Mouse (Mus musculus) midbrain, embryonic 12.5 days (tissue): ENCODE results near the gene Smc5. TPM values are rescaled to one million over a fixed set of nuclear protein-coding genes. Genes with fewer than 3 reads are reported as not detected.

Source experiments
- ATAC-seq: fragments of 200-750 bp; cut with Nextera tagmentation; 2 replicates; pipeline ENCODE4 v1.8.0; 2017; ENCODE audit warnings: low read depth, moderate TSS enrichment, moderate library complexity; ENCODE audit not compliant: low FRiP score
- H3K27ac ChIP-seq: fragments of 300-500 bp; sonication (generic); replicated peaks from 2 replicates; pipeline ENCODE4 v1.5.1; 2016; ENCODE audit warnings: mild to moderate bottlenecking
- H3K27me3 ChIP-seq: fragments of 300-500 bp; sonication (generic); 2 replicates; pipeline ENCODE4 v1.6.1; 2016; ENCODE audit warnings: mild to moderate bottlenecking
- H3K36me3 ChIP-seq: fragments of 300-500 bp; sonication (generic); 2 replicates; pipeline ENCODE4 v1.6.1; 2016
- H3K4me1 ChIP-seq: fragments of 300-500 bp; sonication (generic); 2 replicates; pipeline ENCODE4 v1.6.1; 2016
- H3K4me2 ChIP-seq: fragments of 300-500 bp; sonication (generic); replicated peaks from 2 replicates; pipeline ENCODE4 v1.6.1; 2016; ENCODE audit warnings: mild to moderate bottlenecking, moderate library complexity
- H3K4me3 ChIP-seq: fragments of 300-500 bp; sonication (generic); 2 replicates; pipeline ENCODE4 v1.5.1; 2016; ENCODE audit warnings: mild to moderate bottlenecking
- H3K9ac ChIP-seq: fragments of 300-500 bp; sonication (generic); replicated peaks from 2 replicates; pipeline ENCODE4 v1.6.1; 2016; ENCODE audit warnings: mild to moderate bottlenecking, moderate library complexity
- H3K9me3 ChIP-seq: fragments of 300-500 bp; sonication (generic); 2 replicates; pipeline ENCODE4 v1.6.1; 2016; ENCODE audit warnings: mild to moderate bottlenecking
- WGBS: fragments of 180-500 bp; shearing (Covaris S2); methylation state at CpG from one replicate; pipeline ENCODE4 v1.1.7; 2016; 5-methylcytosine and 5-hydroxymethylcytosine counted together
- polyA plus RNA-seq: library from polyadenylated mRNA; unstranded; fragments of >200 nt; fragmentation: Nextera tagmentation; extraction: Ambion mirVana; gene quantifications from 2 replicates; pipeline ENCODE4 v1.2.1, GENCODE M21; 2016

Smc5 gene
- polyA plus RNA-seq, 1 experiment from 2014 or later: 47.6 TPM

GRCm38 (mm10) chr19:23274054-23274724 lies 492 bp upstream of the Smc5 start:
- peak; percentile 52 for ATAC-seq
- WGBS: 48% methylated on average over 4 of the region's 4 CpGs
- Histone ChIP-seq H3K4me3 (peak overlapping the region; percentile 87), H3K9ac (peak overlapping the region; percentile 90; the same call in 1 of the 2 replicates), H3K27ac (peak overlapping the region; percentile 75; the same call in 1 of the 2 replicates), H3K4me2 (peak overlapping the region; percentile 62), H3K4me1 (peaks cover 8% of the 10 kb centered on the region), H3K27me3 (no peaks in the 10 kb centered on the region), H3K9me3 (no peaks in the 10 kb centered on the region), H3K36me3 (no peaks in the 10 kb centered on the region)

- Histone ChIP-seq H3K4me3 (no peak overlapping the region), H3K4me2 (no peak overlapping the region), H3K9me3 (no peaks in the 10 kb centered on the region), H3K4me1 (no peaks in the 10 kb centered on the region), H3K27ac (no peak overlapping the region), H3K9ac (no peak overlapping the region), H3K27me3 (no peaks in the 10 kb centered on the region), H3K36me3 (peaks cover 62% of the 10 kb centered on the region)
- ATAC-seq: no peak
- 92% methylated on average over 9 of the region's 9 CpGs for WGBS
Measured at GRCm38 (mm10) chr19:23256771-23257170, 16.9 kb downstream of the Smc5 start.

- no peak overlapping the region for H3K4me2 ChIP-seq
- no peak for ATAC-seq
- no peaks in the 10 kb centered on the region for H3K4me1 ChIP-seq
- no peak overlapping the region for H3K27ac ChIP-seq
- no peaks in the 10 kb centered on the region for H3K9me3 ChIP-seq
- no peak overlapping the region for H3K4me3 ChIP-seq
- WGBS: 86% methylated on average over 2 of the region's 2 CpGs
- H3K9ac ChIP-seq: no peak overlapping the region
- H3K36me3 ChIP-seq: peaks cover 29% of the 10 kb centered on the region
- no peaks in the 10 kb centered on the region for H3K27me3 ChIP-seq
Measured at GRCm38 (mm10) chr19:23246473-23246872, 27.2 kb downstream of the Smc5 start.

DNA sequence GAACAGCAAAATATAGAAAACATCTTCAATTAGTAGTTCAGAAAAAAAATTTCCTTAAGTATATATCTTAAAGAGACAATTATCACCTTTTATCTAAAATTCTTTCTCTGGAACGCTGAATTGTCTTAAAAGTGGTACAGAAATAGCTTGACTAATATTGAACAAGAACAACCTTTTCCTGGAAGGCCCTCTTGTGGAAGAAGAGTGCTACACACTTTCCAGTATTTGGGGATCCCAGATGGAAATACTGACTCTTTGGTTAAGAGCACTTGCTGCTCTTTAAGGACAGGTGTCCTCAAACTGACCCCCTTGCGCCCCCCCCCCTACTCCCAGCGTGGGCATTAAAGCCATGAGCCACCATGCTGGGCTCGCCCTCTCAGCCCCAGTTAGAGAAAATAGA lies 48.6 kb downstream of the Smc5 start:
- Histone ChIP-seq H3K27me3 (no peaks in the 10 kb centered on the region), H3K27ac (no peak overlapping the region), H3K4me1 (no peaks in the 10 kb centered on the region), H3K4me3 (no peak overlapping the region), H3K36me3 (peaks cover 40% of the 10 kb centered on the region), H3K4me2 (no peak overlapping the region), H3K9me3 (no peaks in the 10 kb centered on the region), H3K9ac (no peak overlapping the region)
- WGBS: 66% methylated on average over 4 of the region's 4 CpGs
- no peak for ATAC-seq

DNA sequence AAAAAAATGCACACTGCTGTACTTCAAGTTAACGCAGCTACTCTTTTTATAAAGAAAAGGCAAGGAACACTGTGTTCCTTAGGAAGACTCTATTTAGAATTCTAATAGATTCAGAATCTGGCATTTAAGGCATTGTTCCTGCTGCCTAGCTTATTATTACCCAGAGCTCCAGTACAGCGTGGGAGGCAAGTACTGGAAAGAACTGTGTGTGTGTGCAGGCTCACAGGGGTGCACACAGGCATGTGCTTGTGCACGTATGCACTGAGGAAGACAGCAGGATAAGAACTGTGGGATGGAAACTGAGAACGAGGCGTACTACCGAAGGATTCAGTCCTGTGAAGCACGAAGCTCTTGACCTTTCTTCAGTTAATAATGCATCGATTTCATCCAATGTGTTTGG lies 59.4 kb downstream of the Smc5 start:
- WGBS: 71% methylated on average over 8 of the region's 8 CpGs
- Histone ChIP-seq H3K9ac (no peak overlapping the region), H3K9me3 (no peaks in the 10 kb centered on the region), H3K27ac (no peak overlapping the region), H3K36me3 (peaks cover 35% of the 10 kb centered on the region), H3K4me1 (no peaks in the 10 kb centered on the region), H3K4me3 (no peak overlapping the region), H3K27me3 (no peaks in the 10 kb centered on the region), H3K4me2 (no peak overlapping the region)
- ATAC-seq: no peak

DNA sequence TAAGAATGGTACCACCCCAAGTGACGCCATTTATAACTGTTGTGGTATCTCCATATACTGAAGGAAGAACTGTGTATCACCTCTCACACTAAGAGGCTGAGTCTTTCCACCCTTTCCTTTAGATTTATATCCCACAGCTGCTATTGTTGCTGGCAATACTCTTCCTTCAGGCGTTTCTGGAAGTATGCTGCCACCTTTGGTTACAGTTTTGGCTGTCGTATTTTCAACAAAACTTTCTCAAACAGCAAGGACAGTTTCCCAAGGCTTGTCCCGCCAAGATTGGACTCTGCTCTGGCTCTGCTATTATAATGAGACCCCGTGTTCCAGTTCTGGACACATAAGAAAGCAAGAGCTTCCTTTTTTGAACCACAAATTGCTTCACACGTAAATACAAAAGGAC lies 62.4 kb downstream of the Smc5 start:
- H3K27ac ChIP-seq: no peak overlapping the region
- H3K36me3 ChIP-seq: peaks cover 39% of the 10 kb centered on the region
- H3K9me3 ChIP-seq: no peaks in the 10 kb centered on the region
- no peak overlapping the region for H3K4me3 ChIP-seq
- no peak for ATAC-seq
- H3K9ac ChIP-seq: no peak overlapping the region
- 90% methylated on average over 6 of the region's 6 CpGs for WGBS
- H3K4me1 ChIP-seq: no peaks in the 10 kb centered on the region
- no peak overlapping the region for H3K4me2 ChIP-seq
- H3K27me3 ChIP-seq: no peaks in the 10 kb centered on the region

GRCm38 (mm10) chr19:23203505-23204053 lies 70.1 kb downstream of the Smc5 start:
- no peaks in the 10 kb centered on the region for H3K27me3 ChIP-seq
- peaks cover 37% of the 10 kb centered on the region for H3K36me3 ChIP-seq
- peaks cover 6% of the 10 kb centered on the region for H3K9me3 ChIP-seq
- no peak overlapping the region for H3K9ac ChIP-seq
- 93% methylated on average over 3 of the region's 3 CpGs for WGBS
- H3K4me3 ChIP-seq: no peak overlapping the region
- ATAC-seq: no peak
- no peak overlapping the region for H3K27ac ChIP-seq
- no peaks in the 10 kb centered on the region for H3K4me1 ChIP-seq
- no peak overlapping the region for H3K4me2 ChIP-seq

DNA sequence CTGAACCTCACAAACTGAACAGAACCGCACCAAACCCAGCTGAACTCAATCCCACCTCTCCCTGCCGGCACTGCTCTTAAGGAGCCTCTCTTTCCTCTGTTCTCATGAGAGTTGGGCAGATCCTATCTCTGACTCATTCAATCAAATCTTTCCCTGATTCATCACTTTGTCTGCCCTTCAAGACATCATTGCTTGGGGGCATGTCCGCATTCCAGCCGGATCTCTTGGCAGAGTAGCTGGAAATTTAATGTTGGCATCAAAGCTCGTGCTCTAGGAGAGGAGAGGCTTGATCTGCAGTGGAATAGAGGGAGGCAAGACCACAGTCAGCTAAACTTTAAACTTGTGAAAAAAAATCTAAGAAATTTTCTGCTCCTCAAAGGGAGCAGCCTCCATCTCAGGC lies 71.6 kb downstream of the Smc5 start:
- WGBS: 98% methylated on average over 5 of the region's 5 CpGs
- H3K27me3 ChIP-seq: no peaks in the 10 kb centered on the region

GRCm38 (mm10) chr19:23193076-23193475 lies 80.6 kb downstream of the Smc5 start:
- Histone ChIP-seq H3K4me2 (no peak overlapping the region), H3K27me3 (no peaks in the 10 kb centered on the region), H3K4me3 (no peak overlapping the region), H3K27ac (no peak overlapping the region), H3K4me1 (no peaks in the 10 kb centered on the region), H3K36me3 (peaks cover 12% of the 10 kb centered on the region; the same call in 1 of the 2 replicates), H3K9me3 (no peaks in the 10 kb centered on the region), H3K9ac (no peak overlapping the region)
- WGBS: 85% methylated on average over 3 of the region's 3 CpGs
- no peak for ATAC-seq

More for the DNA sequence above, 71.6 kb downstream of the Smc5 start:
- peaks cover 6% of the 10 kb centered on the region for H3K9me3 ChIP-seq
- H3K27ac ChIP-seq: no peak overlapping the region
- H3K4me3 ChIP-seq: no peak overlapping the region
- no peak overlapping the region for H3K9ac ChIP-seq
- H3K4me2 ChIP-seq: no peak overlapping the region
- peaks cover 32% of the 10 kb centered on the region for H3K36me3 ChIP-seq
- H3K4me1 ChIP-seq: no peaks in the 10 kb centered on the region
- no peak for ATAC-seq

DNA sequence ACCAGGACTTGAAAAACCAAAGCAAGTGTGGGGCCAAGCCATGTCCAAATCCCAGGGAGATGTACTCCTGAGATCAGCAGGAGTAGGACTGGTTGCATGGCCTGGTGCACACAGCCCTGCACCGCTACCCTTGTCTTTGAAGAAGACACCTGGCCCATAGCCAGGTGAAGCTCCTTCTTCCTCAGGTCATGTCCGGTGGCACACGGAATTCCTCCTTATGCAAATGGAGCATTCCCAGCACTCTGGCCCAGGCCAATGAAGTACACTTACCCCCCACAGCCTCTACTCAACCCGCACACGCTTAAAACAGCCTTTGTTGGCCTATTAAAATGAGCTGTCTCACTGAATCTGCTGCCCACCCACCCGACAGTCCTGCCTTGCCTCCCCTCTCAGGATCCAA lies 82.2 kb downstream of the Smc5 start:
- H3K9ac ChIP-seq: no peak overlapping the region
- no peaks in the 10 kb centered on the region for H3K4me1 ChIP-seq
- WGBS: 90% methylated on average over 6 of the region's 6 CpGs
- no peak for ATAC-seq
- no peak overlapping the region for H3K4me3 ChIP-seq
- no peak overlapping the region for H3K4me2 ChIP-seq
- no peaks in the 10 kb centered on the region for H3K27me3 ChIP-seq
- no peaks in the 10 kb centered on the region for H3K9me3 ChIP-seq
- peaks cover 9% of the 10 kb centered on the region; the same call in 1 of the 2 replicates for H3K36me3 ChIP-seq
- H3K27ac ChIP-seq: no peak overlapping the region

DNA sequence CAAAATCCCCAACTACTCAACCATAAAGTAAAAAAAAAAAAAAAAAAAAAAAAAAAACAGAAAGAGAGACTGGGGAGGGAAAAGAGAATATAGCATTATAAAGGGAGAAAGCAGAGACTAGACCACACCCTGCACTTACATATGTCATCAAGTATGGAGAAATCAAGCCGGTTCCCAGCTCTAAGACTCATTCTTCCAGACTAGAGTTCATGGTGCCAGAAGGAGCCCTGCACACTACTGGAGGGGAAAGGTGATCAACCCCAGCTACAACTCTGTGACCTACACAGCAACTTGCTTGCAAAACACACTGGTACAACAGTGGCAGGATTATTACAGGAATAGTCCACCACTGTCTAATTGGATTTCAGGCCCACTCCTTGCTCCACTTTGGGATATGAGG lies 84.0 kb downstream of the Smc5 start:
- Histone ChIP-seq H3K27me3 (no peaks in the 10 kb centered on the region), H3K4me3 (no peak overlapping the region), H3K27ac (no peak overlapping the region), H3K36me3 (0 out of 2 replicates have a peak, but pooled peaks cover 6% of the 10 kb centered on the region), H3K9ac (no peak overlapping the region), H3K9me3 (no peaks in the 10 kb centered on the region), H3K4me2 (no peak overlapping the region), H3K4me1 (no peaks in the 10 kb centered on the region)
- WGBS: 95% methylated on average over 1 of the region's 1 CpGs
- no peak for ATAC-seq

DNA sequence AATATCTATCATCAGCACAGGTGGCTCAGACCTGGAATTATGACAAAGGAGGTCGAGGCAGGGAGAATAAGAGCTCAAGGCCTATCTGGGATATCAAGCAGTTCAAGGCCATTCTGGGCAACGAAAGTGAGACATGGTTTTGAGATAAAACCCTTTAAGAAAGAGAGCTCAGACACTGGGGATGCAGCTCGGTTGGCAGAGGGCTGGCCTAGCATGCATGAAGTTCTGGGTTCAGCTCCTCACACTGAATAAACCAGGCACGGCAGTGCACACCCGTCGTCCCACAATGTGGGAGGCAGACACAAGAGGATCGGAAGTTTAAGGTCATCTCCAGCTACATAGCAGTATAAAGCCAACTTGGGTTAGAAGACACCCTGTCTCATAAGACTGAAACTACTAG lies 84.7 kb downstream of the Smc5 start:
- no peaks in the 10 kb centered on the region for H3K4me1 ChIP-seq
- 92% methylated on average over 7 of the region's 7 CpGs for WGBS
- H3K9ac ChIP-seq: no peak overlapping the region
- no peaks in the 10 kb centered on the region for H3K9me3 ChIP-seq
- H3K27me3 ChIP-seq: no peaks in the 10 kb centered on the region
- no peak overlapping the region for H3K4me3 ChIP-seq
- H3K36me3 ChIP-seq: 0 out of 2 replicates have a peak, but pooled peaks cover 6% of the 10 kb centered on the region
- no peak for ATAC-seq
- no peak overlapping the region for H3K4me2 ChIP-seq
- H3K27ac ChIP-seq: no peak overlapping the region
